Mouse (Mus musculus): Measurements from ENCODE around the gene Nkx2-5.

The Nkx2-5 gene

DNA sequence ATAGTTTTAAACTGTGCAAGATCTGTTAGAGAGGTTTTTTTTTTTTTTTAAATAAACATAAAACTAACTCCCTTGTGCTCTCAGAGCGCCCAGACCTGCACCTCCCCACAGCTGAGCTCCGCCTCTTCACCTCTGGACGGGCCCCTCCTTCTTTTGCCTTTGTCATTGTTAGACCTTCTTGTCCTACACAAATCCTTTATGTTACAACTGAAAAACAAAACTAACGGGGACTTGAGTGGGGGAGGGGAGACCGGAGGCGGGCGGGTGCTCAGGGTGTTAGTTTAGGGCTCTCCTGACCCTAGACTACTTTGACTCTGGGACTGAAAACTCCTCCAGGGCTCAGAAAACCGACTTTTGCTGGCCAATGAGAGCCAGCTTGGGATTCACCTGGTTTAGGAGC lies 8.9 kb downstream of the Nkx2-5 start:
- no peak for DNase-seq

DNA sequence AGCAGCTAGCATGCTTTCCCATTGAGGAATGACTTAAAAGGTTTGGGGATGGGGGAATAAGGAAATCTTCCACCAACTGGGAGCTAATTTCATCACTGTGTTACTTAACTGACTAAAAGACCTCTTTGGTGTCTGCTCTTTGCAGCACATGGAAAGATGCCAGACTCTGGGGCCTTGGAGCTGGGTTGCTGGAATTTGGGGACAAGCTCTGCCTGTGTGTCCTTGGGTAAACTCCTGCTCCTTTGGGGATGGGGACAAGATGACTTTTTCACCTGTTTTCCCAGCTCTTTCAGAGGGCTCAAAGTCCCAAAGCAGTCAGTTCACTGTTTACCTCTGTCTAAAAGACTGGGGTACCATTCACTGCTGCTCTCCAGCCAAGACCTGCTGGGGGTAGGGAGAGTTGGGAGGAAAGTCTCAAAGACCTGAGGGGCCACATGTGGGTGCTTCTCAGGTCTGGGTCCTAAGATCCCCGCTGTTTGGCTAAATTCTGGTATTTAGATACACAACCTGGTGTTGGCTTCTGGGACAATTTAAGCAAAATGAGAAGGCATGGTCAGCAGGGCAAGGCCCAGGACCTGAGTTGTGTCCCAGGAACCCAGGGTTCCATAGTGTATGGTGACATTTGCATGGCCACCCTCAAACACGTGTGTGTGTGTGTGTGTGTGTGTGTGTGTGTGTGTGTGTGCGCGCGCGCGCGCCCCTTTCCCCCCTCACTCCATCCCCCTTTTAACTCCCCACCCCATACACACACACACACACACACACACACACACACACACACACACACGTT lies 9.6 kb downstream of the Nkx2-5 start:
- DNase-seq, result no peak

DNA sequence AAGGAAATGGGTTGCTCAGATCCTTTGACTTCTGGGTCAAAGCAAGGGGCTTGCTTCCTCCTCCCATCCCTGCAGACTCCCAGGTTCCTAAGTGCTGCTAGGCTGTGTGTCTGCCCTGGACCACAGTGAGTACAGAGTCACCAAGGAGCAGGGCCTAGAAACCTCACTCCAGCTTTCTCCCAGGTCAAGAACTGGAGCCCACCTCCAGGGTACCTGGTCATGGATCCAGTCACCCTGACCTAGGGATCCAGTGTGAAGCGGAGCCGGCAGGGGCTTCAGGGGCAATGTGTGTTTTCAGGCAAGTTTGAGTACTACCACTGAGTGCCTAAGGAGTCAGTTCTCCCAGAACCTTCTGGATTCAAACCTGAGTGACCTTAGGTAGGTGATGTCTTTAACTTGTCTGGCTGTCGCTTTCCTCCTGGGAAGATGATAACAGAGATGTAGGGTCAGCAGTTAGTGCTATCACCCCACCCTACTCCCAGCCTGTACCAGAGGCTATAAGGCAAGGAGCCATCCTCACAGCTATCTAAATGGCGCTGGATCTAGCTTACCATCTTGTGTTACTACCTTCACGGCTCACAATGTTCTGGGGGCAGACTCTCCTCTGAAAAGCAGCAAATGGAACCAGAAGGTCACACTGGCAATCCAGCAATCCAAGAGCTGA lies 10.4 kb downstream of the Nkx2-5 start:
- DNase-seq, result no peak

DNA sequence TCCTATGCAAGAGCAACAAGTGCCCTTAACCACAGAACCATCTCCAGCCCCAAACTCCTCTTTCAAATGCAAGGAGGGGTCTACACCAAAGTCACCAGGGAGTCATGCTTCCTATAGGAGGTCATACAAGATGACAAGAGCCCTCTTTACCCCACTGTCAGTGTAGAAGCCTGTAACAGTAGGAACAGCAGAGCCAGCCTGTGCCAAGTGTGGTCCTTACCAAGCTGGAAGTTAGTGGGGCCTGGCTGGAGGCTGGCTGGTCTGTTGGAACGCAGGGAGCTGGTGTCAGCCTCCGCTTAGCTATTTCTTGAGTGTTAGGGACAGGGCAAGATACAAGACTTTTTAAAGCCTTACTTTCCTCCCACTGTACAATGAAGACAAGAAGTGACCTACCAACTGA lies 11.0 kb downstream of the Nkx2-5 start:
- no peak for DNase-seq

DNA sequence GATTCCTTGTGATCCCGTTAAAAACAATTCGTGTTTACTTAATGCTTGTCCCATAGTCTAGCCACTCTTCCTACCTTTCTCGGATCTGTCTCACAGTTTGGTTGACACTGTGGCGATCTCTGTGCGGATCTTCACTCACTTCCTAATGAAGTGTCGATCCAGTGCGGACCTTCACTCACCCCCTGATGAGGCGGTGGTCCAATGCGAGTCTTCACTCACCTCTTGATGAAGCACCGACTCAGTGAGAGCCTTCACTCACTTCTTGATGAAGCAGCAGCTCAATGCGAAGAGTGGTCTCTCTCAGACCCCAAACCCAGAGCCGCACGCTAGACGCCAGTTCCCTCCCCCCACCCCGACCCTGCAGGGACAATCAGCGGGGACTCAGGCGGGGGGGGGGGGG lies 18.7 kb downstream of the Nkx2-5 start:
- DNase-seq, result no peak

DNA sequence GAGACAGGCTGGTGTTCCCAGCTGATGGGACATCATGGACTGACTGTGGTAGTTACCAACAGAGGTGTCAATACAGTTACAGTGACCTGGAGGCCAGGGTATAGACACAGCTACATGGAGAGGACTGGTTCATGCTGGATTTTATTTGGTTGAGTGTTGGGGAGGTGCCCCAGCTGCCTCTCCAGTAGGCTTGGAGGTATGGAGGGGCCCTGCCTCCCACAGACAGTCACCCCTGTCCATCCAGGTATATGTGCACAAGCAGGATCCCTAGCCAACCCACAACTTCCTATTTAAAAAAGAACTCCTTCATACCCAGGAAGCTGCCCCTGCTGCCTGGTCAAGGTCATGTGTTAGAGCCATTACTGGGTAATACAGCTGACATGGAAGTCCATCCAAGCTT lies 27.0 kb downstream of the Nkx2-5 start:
- no peak for DNase-seq

DNA sequence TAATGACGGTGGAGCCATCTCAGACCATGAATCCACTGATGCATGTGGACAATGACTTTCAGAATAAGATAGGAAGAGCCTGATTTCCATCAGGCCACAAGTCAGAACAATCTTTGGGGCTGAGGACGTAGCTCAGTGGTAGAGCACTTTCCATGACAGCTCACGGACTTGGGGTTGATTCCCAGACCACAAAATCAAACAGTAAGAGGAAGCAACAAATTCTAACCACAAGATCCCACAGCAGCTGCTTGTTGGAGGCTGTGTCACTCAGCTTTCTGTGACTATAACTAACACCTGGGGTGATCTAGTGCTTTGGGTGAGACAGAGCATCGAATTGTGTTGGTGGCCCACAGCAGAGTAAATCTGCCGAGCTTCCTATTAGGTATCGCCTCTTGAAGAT lies 28.0 kb downstream of the Nkx2-5 start:
- no peak for DNase-seq

DNA sequence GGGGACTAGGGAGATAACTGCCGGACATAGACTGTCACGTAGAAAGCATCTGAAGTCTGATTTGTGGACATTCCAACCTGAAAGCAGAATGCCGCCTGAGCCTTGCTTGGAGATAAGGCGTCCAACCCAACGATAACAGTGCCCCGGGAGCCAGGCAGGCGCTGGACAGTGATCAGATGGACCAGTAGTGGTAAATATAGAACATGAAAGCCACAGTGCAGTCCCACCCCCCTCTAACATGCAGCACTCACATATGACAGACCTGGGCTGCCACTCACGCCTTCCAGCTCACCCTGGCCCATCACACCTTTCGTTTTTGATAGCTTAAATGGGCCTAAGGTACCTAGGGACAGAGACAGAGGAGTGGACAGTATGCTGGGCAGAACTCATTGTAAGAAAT lies 31.3 kb downstream of the Nkx2-5 start:
- no peak for DNase-seq

DNA sequence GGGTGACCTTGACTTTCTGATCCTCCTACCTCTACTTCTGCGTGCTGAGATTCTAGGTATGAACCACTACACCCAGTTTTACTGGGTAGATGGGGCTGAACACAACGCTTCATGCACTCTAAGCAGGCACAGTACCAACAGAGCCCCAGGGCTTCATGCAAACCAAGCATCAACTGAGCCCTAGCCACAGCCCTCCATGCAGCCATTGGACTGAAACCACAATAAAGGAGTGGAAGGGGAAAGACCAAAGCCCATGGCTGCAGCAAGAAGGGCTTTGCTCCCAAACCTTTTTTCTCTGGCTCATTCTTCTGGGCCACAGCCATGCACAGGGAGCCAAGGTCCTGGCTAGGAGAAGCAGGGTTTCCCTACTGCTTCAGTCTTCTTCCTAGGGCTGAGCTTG lies 32.2 kb downstream of the Nkx2-5 start:
- DNase-seq, result no peak

DNA sequence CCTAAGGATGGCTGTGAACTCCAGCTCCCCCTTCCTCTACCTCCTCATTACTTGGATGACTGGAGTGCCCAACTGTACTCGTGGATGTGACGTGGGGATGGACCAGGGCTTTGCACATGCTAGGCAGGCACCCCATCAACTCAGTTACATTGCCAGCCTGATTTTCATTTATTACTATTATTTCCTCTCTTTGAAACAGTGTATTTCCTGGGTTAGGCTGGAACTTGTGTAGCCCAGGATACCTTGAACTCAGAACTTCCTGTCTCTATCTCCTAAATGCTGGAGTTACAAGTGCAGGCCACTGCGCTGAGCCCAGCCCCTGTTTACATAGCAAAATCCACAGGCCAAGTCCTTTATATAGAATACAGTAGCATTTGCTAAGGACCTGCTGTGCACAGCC lies 41.9 kb downstream of the Nkx2-5 start:
- no peak for DNase-seq

DNA sequence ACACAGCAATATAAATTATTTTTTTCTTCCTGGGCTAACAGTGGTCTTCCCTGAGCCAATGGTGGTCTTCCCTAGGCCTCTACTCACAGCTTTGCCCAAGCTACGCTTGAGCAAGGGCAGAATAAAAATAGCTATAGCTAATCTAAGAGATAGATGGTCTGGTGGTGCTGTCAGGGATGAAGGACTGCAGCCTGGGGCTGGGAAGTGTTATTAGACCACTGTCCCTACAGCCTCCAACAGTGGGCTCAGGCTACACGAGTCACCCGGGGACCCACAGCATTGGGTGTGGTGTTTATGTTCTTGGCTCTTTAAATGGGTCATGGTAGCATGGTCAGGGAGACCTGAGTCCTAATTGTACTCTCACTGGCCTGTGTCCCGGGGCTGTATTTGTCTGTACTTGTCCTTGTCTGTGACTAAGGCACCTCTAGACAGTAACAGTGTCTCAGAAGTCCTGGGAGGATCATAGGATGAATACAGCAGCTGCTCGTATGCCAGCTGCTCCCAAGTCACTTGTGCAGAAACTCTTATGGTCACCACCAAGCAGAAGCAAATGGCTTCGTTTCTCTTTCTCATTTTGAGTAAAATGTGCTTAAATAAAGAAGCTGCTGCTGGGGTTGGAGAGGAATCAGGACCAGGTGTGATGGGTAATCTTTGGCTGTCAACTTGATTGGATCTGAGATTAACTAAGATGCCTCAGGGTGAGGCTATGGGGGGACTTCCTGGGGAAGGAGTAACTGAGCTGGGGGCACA lies 47.3 kb downstream of the Nkx2-5 start:
- DNase-seq, result no peak

DNA sequence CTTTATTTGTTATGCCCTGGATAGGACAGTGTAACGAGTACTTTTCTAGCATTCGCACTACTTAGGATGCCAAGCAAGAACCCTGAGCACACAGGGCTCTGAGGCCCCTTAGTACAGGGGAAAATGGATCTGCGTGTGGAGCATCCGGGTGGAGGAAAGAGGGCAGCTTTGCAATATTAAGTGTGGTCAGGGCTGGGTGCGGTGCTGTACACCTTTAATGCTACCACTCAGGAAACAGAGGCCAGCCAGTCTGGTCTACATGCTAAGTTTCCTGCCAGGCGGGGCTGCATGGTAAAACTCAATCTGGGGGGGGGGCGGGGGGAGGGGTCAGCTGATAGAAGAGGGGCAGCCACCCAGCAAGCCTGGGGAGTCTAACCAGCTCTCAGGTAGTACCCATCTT lies 49.4 kb downstream of the Nkx2-5 start:
- DNase-seq, result no peak

DNA sequence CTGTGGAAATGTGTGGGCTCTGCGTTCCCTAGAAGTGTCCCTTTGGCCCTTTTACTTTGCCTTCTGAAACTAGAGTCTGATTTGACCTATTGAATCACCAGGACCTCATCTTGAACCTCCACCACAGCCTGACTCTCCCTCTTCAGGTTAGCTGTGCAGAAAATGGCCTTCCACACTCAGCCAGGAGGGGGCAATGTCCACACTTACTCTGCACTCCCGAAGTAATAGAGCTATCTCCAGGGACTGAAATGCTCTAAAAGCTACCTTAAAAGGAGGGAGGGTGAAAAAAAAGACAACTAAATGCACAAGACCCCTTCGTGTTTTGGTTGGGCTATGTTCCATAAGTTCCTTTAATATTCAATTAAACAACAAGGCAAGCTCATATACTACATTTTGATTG lies 50.1 kb downstream of the Nkx2-5 start:
- DNase-seq, result peak; percentile 61

DNA sequence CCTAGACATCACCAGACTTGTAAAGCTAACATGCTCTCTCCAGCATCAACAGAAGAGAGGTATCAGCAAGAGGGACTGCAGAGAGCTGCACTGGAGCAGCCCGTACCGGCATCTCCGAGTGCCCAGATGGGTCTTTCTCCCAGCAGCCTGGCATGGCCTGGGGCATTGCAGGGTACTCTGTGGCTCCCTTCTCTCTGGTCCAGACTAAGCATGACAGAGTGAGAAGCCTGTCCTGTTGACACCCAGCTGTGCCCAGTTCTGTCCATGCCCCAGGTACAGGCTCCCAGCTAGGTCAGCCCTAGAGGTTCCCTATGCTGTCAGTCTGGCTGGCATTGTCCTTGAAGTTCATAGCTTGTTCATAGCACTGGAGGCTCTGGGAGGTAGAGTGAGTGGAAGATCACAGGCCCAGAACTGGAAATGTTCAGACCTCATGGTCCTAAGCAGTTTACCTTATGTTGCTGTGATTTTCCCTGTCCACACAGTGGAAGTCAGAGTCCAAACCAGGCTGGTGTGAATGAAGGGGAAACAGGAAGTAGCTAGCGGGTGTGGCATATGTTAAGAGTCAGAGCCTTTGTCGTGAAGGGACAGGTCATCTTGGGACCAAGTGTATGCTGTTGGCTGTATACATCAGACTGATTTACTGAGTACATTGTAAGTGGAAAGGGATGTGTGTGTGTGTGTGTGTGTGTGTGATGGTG lies 51.6 kb downstream of the Nkx2-5 start:
- DNase-seq, result no peak

DNA sequence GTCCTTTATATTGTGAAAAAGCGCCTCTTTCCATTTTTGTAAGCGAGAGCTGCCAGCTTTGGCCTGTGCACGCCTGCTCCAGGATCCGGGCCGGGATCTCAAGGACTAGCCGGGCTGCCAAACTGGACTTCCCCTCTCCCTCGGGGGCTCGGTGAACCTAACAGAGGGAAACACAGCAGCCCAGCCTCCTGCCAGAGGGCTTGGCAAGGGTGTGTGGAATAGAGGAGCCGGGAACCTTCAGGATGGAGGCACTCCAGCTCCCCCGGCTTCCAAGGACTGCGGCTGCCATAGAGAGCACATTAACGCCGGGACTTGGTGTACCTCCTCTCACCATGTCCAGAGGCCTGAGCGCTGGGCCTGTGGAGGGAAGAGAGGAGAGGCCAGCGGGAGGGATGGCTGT lies 52.7 kb downstream of the Nkx2-5 start:
- DNase-seq, result no peak

DNA sequence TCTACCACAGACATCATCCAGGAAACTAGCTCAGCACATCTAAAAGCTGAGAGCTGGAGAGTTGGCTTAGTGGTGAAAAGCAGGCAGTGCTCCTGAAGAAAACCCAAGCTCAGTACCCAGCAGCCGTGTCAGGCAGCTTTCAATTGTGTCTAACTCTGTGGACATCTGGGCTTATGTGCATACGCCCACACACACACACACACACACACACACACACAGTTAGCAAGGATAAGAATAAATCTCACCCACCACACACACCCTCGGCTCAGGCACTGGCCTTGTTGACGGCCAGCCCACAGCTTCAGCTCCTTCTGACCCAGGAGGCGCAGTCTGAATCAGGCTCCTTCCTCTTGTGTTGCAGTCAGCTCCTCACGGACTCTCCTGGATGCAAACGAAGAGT lies 53.2 kb downstream of the Nkx2-5 start:
- no peak for DNase-seq

DNA sequence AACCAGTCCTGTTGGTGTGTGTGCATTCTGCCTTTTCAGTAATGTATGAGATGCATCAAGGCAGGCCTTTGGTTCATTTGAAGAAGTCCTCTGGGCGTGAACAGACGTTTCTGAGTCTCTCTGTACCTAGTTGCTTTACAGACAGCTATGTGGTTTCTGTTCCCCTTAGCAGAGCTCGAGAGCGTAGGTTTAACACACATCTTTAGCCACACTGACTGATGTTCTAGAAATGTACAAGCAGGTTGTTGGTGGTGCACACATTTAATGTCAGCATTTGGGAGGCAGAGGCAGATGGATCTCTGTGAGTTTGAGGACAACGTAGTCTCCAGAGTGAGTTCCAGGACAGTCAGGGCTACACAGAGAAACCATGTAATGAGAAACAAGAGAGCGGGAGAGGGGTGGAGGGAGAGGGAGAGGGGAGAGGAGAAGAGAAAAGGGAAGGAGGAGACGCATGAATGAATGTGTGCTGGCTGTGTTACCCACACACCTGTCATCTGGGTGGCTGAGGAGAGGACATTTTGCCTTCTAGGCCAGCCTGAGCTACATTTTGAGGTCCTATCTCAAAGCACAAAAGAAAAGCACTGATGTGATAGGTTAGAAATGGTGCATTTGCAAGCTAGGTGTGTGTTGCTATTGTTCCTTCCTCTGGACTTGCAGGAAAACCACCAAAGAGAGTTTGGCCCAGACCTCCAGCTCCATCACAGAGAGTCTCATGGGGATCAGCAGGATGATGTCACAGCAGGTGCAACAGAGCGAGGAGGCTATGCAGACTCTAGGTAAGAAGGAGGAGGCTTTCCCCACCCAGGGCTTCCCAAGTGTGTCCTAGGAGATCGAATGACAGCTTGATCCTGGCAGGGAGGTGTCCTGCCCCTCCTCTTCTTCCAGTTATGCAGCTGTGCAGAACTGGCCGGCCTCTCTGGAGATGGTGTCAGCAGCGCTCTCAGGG lies 54.3 kb downstream of the Nkx2-5 start:
- no peak for DNase-seq

DNA sequence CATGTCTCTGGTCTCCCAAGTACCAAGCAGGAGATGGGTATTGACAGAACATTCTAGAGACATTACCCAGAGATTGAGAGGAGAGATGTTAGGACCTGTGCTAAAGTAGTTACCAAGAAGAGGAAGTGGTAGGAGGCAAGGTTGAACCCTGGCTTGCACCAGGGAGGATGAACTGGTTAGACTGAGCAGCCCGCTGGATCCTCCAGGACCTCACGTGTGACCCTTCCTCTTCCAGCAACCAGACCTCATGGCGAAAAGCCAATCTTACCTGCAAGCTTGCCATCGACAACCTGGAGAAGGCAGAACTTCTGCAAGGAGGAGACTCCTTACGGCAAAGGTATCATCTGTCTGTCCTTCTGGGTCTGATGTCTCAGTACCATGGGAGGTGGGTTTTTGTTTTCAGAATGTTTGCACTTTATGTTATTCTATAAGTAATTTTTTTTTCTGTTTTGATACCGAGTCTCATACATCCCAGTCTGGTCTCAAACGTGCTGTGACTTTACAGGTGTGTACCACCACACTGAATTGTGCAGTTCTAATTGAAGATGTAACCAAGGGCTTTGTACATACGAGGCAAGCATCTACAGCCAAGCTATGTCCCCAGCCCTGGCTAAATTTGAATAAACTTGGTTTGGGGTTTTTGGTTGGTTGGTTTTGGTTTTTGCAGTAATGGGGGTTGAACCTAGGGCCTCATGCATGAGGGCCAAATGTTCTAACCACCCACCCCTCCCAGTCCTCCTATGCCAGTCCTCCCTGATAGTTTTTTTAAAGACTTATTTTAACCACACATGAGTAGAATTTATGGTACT lies 55.1 kb downstream of the Nkx2-5 start:
- DNase-seq, result no peak

DNA sequence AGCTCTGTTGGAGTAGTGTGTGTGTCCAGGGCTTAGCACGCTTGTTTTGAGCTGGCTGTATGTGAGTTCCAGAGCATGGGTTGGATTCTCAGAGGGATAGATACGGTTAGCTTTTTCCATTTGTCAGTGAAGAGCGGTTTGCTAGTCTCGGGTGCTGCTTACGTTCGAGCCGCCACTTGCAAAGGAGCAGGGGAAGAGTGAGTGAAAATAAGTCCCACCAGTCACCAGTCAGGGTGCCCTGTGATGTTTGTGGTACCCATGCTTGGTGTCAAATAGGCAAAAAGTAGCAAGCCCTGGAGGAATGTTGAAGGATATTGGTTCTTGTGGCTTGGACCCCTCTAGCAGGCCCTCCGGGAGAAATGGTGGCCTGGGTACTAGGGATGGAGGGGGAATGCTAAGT lies 55.8 kb downstream of the Nkx2-5 start:
- no peak for DNase-seq
